20 mouse cellular contexts compared by ENCODE assay signal in the genomic region with DNA sequence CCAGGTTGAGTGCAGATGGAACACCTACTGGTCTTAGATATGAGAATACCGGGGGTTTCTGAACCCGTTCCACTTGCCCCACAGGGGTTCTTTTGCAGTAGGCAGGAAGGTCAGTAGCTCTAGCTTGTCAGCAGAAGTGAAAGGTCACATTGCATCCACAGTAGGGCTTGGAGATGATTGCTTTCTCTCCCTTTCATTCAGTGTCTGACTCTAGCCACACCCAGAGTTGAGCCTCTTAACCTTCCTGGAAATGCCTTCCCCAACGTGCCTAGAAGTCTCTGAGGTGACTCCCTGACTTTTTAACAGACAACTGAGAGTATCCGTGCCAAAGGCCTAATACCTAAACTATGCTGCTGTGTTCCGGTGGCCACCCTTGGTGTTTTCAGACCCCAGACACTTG.
"Had no signal": no experiment of that assay in that cellular context is flagged by ENCODE, and none has a peak within 500 bp of the region (broad histone marks: within the 10 kb centered on the region; RNA-seq: fewer than 3 reads in every experiment).

No protein-coding gene starts in this region.

- DNase-seq: liver, postnatal 0 days; lung, adult 2 months; lung, postnatal 14 days; lung, postnatal 36 days; retina, postnatal 1 day; right cerebral cortex, adult 18-20 months; right cerebral cortex, postnatal 25 days; right cerebral cortex, postnatal 4 days; thymus, adult 2 months; thymus, postnatal 14 days; thymus, postnatal 36 days had no signal

- H3K4me3 ChIP-seq: liver, embryonic 15.5 days; lung, embryonic 15.5 days; megakaryocyte, embryonic 14.5 days; midbrain, embryonic 12.5 days; midbrain, embryonic 15.5 days; neural tube, embryonic 12.5 days; stomach, embryonic 15.5 days had no signal

- H3K27ac ChIP-seq: liver, embryonic 15.5 days; lung, embryonic 15.5 days; macrophage; midbrain, embryonic 12.5 days; midbrain, embryonic 15.5 days; neural tube, embryonic 12.5 days; stomach, embryonic 15.5 days; stomach, postnatal 0 days had no signal

- H3K9ac ChIP-seq: liver, embryonic 15.5 days; liver, postnatal 0 days; lung, embryonic 15.5 days; midbrain, embryonic 12.5 days; midbrain, embryonic 15.5 days; neural tube, embryonic 12.5 days; stomach, embryonic 15.5 days had no signal

- H3K36me3 ChIP-seq: liver, embryonic 15.5 days; lung, embryonic 15.5 days; midbrain, embryonic 12.5 days; midbrain, embryonic 15.5 days; neural tube, embryonic 12.5 days; stomach, embryonic 15.5 days had no signal

- H3K4me1 ChIP-seq: liver, embryonic 15.5 days; lung, embryonic 15.5 days; midbrain, embryonic 12.5 days; midbrain, embryonic 15.5 days; neural tube, embryonic 12.5 days; stomach, embryonic 15.5 days had no signal

- H3K9me3 ChIP-seq: liver, embryonic 15.5 days; lung, embryonic 15.5 days; megakaryocyte, embryonic 14.5 days; midbrain, embryonic 12.5 days; midbrain, embryonic 15.5 days; neural tube, embryonic 12.5 days; stomach, embryonic 15.5 days had no signal

- H3K27me3 ChIP-seq: liver, embryonic 15.5 days; lung, embryonic 15.5 days; megakaryocyte, embryonic 14.5 days; midbrain, embryonic 12.5 days; midbrain, embryonic 15.5 days; neural tube, embryonic 12.5 days; stomach, embryonic 15.5 days had no signal
